Comparison of ENCODE assay signal across 31 mouse cellular contexts in the genomic region with DNA sequence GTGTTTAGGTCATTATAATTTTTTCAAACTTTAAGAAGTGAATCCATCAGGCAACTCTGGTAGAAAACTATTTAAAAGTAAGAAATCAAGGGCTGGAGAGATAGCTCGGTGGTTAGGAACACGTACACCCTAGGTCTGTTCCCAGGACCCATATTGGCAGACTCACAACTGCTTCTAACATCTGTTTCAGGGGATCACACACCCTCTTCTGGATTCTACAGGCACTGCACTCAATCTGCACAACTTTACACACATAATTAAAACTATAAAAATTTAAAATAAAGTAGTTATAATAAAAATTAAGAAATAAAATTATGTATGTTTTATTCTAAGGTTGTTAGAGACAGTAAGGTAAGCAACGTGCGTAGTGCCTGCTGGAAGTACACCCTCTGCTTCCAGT. TPM values are rescaled to one million over a fixed set of nuclear protein-coding genes. Genes with fewer than 3 reads are reported as not detected.
A peak's percentile ranks its signal among the peaks of the same experiment; 100 is the strongest.
DNase-seq lines count a peak whose midpoint lies in the region; ATAC-seq and TF ChIP-seq lines count a peak whose summit lies in the region.
"Had no signal": no experiment of that assay in that cellular context is flagged by ENCODE, and none has a peak within 500 bp of the region (broad histone marks: within the 10 kb centered on the region; RNA-seq: fewer than 3 reads in every experiment).

No protein-coding gene starts in this region.

- no peaks in the 10 kb centered on the region for H3K27me3 ChIP-seq in midbrain, postnatal 0 days (ENCODE audit: insufficient read depth, low read length)
- no peaks in the 10 kb centered on the region for H3K27me3 ChIP-seq in midbrain, embryonic 14.5 days (ENCODE audit: control insufficient read depth, insufficient read depth, low read length)
- no peaks in the 10 kb centered on the region for H3K27me3 ChIP-seq in stomach, postnatal 0 days (ENCODE audit: control insufficient read depth, insufficient read depth, low read length)
- no peaks in the 10 kb centered on the region for H3K27me3 ChIP-seq in forebrain, embryonic 11.5 days (ENCODE audit: control insufficient read depth, insufficient read depth, low read length)
- H3K27me3 ChIP-seq: heart, embryonic 15.5 days; limb, embryonic 12.5 days; liver, embryonic 12.5 days; midbrain, embryonic 12.5 days had no signal

- no peak overlapping the region for H3K4me3 ChIP-seq in gastrocnemius, adult 2 months
- H3K4me3 ChIP-seq in midbrain, postnatal 0 days (ENCODE audit: low read depth, low read length), result no peak overlapping the region
- no peak overlapping the region for H3K4me3 ChIP-seq in midbrain, embryonic 14.5 days (replicated peaks; ENCODE audit: low read depth, low read length)
- H3K4me3 ChIP-seq in stomach, postnatal 0 days (ENCODE audit: low read depth, low read length), result no peak overlapping the region
- H3K4me3 ChIP-seq in forebrain, embryonic 11.5 days (ENCODE audit: low read depth, low read length), result no peak overlapping the region
- H3K4me3 ChIP-seq: forebrain, embryonic 10.5 days; heart, embryonic 15.5 days; limb, embryonic 12.5 days; liver, embryonic 12.5 days; midbrain, embryonic 12.5 days; myocyte had no signal

- TF ChIP-seq POLR2A in brain, embryonic 14.5 days (IDR thresholded peaks at IDR 0.05; ENCODE audit: borderline replicate concordance, extremely low read depth, insufficient read depth, insufficient read length, poor library complexity, severe bottlenecking), result no peak

- no peak overlapping the region for H3K4me2 ChIP-seq in midbrain, postnatal 0 days (ENCODE audit: low read depth, low read length, poor library complexity, severe bottlenecking)
- H3K4me2 ChIP-seq in midbrain, embryonic 14.5 days (ENCODE audit: low read length), result no peak overlapping the region
- no peak overlapping the region for H3K4me2 ChIP-seq in stomach, postnatal 0 days (replicated peaks; ENCODE audit: low read depth)
- no peak overlapping the region for H3K4me2 ChIP-seq in forebrain, embryonic 11.5 days (ENCODE audit: low read depth, low read length, severe bottlenecking)
- H3K4me2 ChIP-seq: heart, embryonic 15.5 days; limb, embryonic 12.5 days; liver, embryonic 12.5 days; midbrain, embryonic 12.5 days had no signal

- TF ChIP-seq CTCF in gastrocnemius, adult 2 months (IDR thresholded peaks at IDR 0.05), result peak; percentile 44
- peak; percentile 28; the same call in 1 of the 2 replicates for TF ChIP-seq CTCF in midbrain, postnatal 0 days (IDR thresholded peaks at IDR 0.05)
- TF ChIP-seq CTCF in brain, embryonic 14.5 days (IDR thresholded peaks at IDR 0.05; ENCODE audit: borderline replicate concordance, extremely low read depth, insufficient read depth, insufficient read length), result 0 out of 2 replicates have a peak, but pooled peaks have one; percentile 5
- TF ChIP-seq CTCF in stomach, postnatal 0 days (IDR thresholded peaks at IDR 0.05; ENCODE audit: low read depth), result peak; percentile 47

- H3K4me1 ChIP-seq in midbrain, postnatal 0 days (ENCODE audit: insufficient read depth, low read length), result no peaks in the 10 kb centered on the region
- no peaks in the 10 kb centered on the region for H3K4me1 ChIP-seq in midbrain, embryonic 14.5 days (ENCODE audit: control insufficient read depth, insufficient read depth, low read length)
- no peaks in the 10 kb centered on the region for H3K4me1 ChIP-seq in stomach, postnatal 0 days (replicated peaks; ENCODE audit: control insufficient read depth, insufficient read depth)
- no peaks in the 10 kb centered on the region for H3K4me1 ChIP-seq in forebrain, embryonic 11.5 days (replicated peaks; ENCODE audit: control insufficient read depth, insufficient read depth, low read length)
- H3K4me1 ChIP-seq: forebrain, embryonic 10.5 days; heart, embryonic 15.5 days; limb, embryonic 12.5 days; midbrain, embryonic 12.5 days had no signal

- no peak for ATAC-seq in midbrain, postnatal 0 days (ENCODE audit: low FRiP score)
- no peak for ATAC-seq in midbrain, embryonic 14.5 days (ENCODE audit: low FRiP score, low TSS enrichment)
- no peak for ATAC-seq in stomach, postnatal 0 days (ENCODE audit: low FRiP score, low TSS enrichment)
- ATAC-seq in forebrain, embryonic 11.5 days (replicated peaks; ENCODE audit: low FRiP score), result no peak
- ATAC-seq: hindbrain, embryonic 16.5 days had no signal

- no peak overlapping the region for H3K27ac ChIP-seq in gastrocnemius, adult 2 months
- H3K27ac ChIP-seq in midbrain, postnatal 0 days (ENCODE audit: low read depth, low read length), result no peak overlapping the region
- no peak overlapping the region for H3K27ac ChIP-seq in midbrain, embryonic 14.5 days (replicated peaks; ENCODE audit: low read depth, low read length)
- H3K27ac ChIP-seq in stomach, postnatal 0 days (replicated peaks), result no peak overlapping the region
- H3K27ac ChIP-seq in forebrain, embryonic 11.5 days (ENCODE audit: low read depth, low read length), result no peak overlapping the region
- H3K27ac ChIP-seq: forebrain, embryonic 10.5 days; heart, embryonic 15.5 days; limb, embryonic 12.5 days; liver, embryonic 12.5 days; midbrain, embryonic 12.5 days had no signal

- no peak overlapping the region for H3K9ac ChIP-seq in midbrain, postnatal 0 days (replicated peaks; ENCODE audit: low read length, poor library complexity, severe bottlenecking)
- H3K9ac ChIP-seq in midbrain, embryonic 14.5 days (replicated peaks; ENCODE audit: low read length), result no peak overlapping the region
- H3K9ac ChIP-seq in stomach, postnatal 0 days (ENCODE audit: low read length), result no peak overlapping the region
- H3K9ac ChIP-seq in forebrain, embryonic 11.5 days (ENCODE audit: low read length), result no peak overlapping the region
- H3K9ac ChIP-seq: heart, embryonic 15.5 days; limb, embryonic 12.5 days; liver, embryonic 12.5 days; midbrain, embryonic 12.5 days had no signal

- TF ChIP-seq EP300 in stomach, postnatal 0 days (optimal IDR thresholded peaks at IDR 0.05), result no peak

- H3K36me3 ChIP-seq in midbrain, postnatal 0 days (ENCODE audit: insufficient read depth, low read length), result 0 out of 2 replicates have a peak, but pooled peaks cover 4% of the 10 kb centered on the region
- H3K36me3 ChIP-seq in midbrain, embryonic 14.5 days (ENCODE audit: control insufficient read depth, insufficient read depth, low read length), result peaks cover 11% of the 10 kb centered on the region
- no peaks in the 10 kb centered on the region for H3K36me3 ChIP-seq in stomach, postnatal 0 days (ENCODE audit: control insufficient read depth, insufficient read depth, low read length)
- peaks cover 2% of the 10 kb centered on the region; the same call in 1 of the 2 replicates for H3K36me3 ChIP-seq in forebrain, embryonic 11.5 days (ENCODE audit: control insufficient read depth, insufficient read depth, low read length)

- 83% methylated on average over 4 of the region's 4 CpGs for WGBS in midbrain, postnatal 0 days
- 81% methylated on average over 4 of the region's 4 CpGs for WGBS in midbrain, embryonic 14.5 days
- WGBS in stomach, postnatal 0 days, result 73% methylated on average over 4 of the region's 4 CpGs
- 84% methylated on average over 4 of the region's 4 CpGs for WGBS in forebrain, embryonic 11.5 days

- intact Hi-C loops in gastrocnemius, adult 2 months (cut with DNase I), result no loop called here

- no peak for DNase-seq in gastrocnemius, adult 2 months
- no peak for DNase-seq in gastrocnemius, postnatal 10 days
- DNase-seq in midbrain, postnatal 0 days (ENCODE audit: low spot score), result no peak
- no peak for DNase-seq in midbrain, embryonic 14.5 days
- DNase-seq in brain, embryonic 14.5 days (ENCODE audit: low read depth), result no peak
- no peak for DNase-seq in stomach, postnatal 0 days (ENCODE audit: low spot score)
- no peak for DNase-seq in forebrain, embryonic 11.5 days (ENCODE audit: low spot score)
- DNase-seq in cerebellum, postnatal 14 days, result no peak
- DNase-seq: adrenal gland, adult 8-10 months; cerebellum, adult 11 months; cerebellum, postnatal 25 days; heart, adult 11 months; kidney, postnatal 25 days; layer of hippocampus, adult 9-11 months; lung, adult 2 months; lung, postnatal 4 days had no signal

- no peaks in the 10 kb centered on the region for H3K9me3 ChIP-seq in midbrain, postnatal 0 days (ENCODE audit: low read length)
- H3K9me3 ChIP-seq in midbrain, embryonic 14.5 days (ENCODE audit: control insufficient read depth, low read length), result no peaks in the 10 kb centered on the region
- H3K9me3 ChIP-seq in stomach, postnatal 0 days (ENCODE audit: control insufficient read depth, low read length), result no peaks in the 10 kb centered on the region
- no peaks in the 10 kb centered on the region for H3K9me3 ChIP-seq in forebrain, embryonic 11.5 days (ENCODE audit: control insufficient read depth, low read length)
- H3K9me3 ChIP-seq: forebrain, embryonic 10.5 days; heart, embryonic 15.5 days; limb, embryonic 12.5 days; liver, embryonic 12.5 days; midbrain, embryonic 12.5 days had no signal

RNA-seq across cellular contexts. Expression of gene Cldnd1, which starts 10.5 kb away (rescaled TPM):
- total RNA-seq in gastrocnemius, adult 2 months (2021), result 10 to 100 TPM; 64.8 to 82.8 TPM
- total RNA-seq in gastrocnemius, postnatal 10 days (2021), result 10 to 100 TPM; 54.6 to 68.2 TPM
- total RNA-seq in midbrain, postnatal 0 days (2014; rRNA removed), result 74.2 and 96.9 TPM in 2 replicates
- 156 and 174 TPM in 2 replicates for polyA plus RNA-seq in midbrain, postnatal 0 days (2015; fragmentation: Nextera tagmentation; extraction: Ambion mirVana)
- 134 and 151 TPM in 2 replicates for polyA plus RNA-seq in midbrain, embryonic 14.5 days (2014; fragmentation: Nextera tagmentation; extraction: Ambion mirVana)
- polyA plus RNA-seq in brain, embryonic 14.5 days (2012; rRNA removed), result 102 and 108 TPM in 2 replicates
- 91.1 and 92.7 TPM in 2 replicates for polyA plus RNA-seq in stomach, postnatal 0 days (2015; fragmentation: Nextera tagmentation; extraction: Ambion mirVana)
- polyA plus RNA-seq in forebrain, embryonic 11.5 days (2014; fragmentation: Nextera tagmentation; extraction: Ambion mirVana), result 115 and 116 TPM in 2 replicates

RNA-seq across cellular contexts. Expression of gene Gpr15, which starts 19.3 kb away (rescaled TPM):
- not detected for total RNA-seq in gastrocnemius, adult 2 months (2021)
- not detected for total RNA-seq in gastrocnemius, postnatal 10 days (2021)
- total RNA-seq in midbrain, postnatal 0 days (2014; rRNA removed), result 0.11 and 2.1 TPM in 2 replicates
- polyA plus RNA-seq in midbrain, postnatal 0 days (2015; fragmentation: Nextera tagmentation; extraction: Ambion mirVana), result not detected in 2 replicates
- 0.13 TPM in 1 of 2 replicates, not detected in the other for polyA plus RNA-seq in midbrain, embryonic 14.5 days (2014; fragmentation: Nextera tagmentation; extraction: Ambion mirVana)
- polyA plus RNA-seq in brain, embryonic 14.5 days (2012; rRNA removed), result 0.05 and 0.25 TPM in 2 replicates
- polyA plus RNA-seq in stomach, postnatal 0 days (2015; fragmentation: Nextera tagmentation; extraction: Ambion mirVana), result not detected in 2 replicates
- not detected in 2 replicates for polyA plus RNA-seq in forebrain, embryonic 11.5 days (2014; fragmentation: Nextera tagmentation; extraction: Ambion mirVana)
- total RNA-seq: adrenal gland, adult 8-10 months; ES-E14; gastrocnemius, adult 8-10 months; hematopoietic stem cell, adult 5-6 weeks; left cerebral cortex, adult 8-10 months had no signal
- polyA plus RNA-seq: forebrain, embryonic 10.5 days; heart, embryonic 15.5 days; hindbrain, embryonic 16.5 days; limb, embryonic 12.5 days; liver, embryonic 12.5 days; myocyte; neural tube, embryonic 14.5 days; stomach, embryonic 14.5 days had no signal

RNA-seq across cellular contexts. Expression of gene Olfr172, which starts 24.8 kb away (rescaled TPM):
- total RNA-seq in gastrocnemius, adult 2 months (2021), result not detected
- not detected for total RNA-seq in gastrocnemius, postnatal 10 days (2021)
- not detected in 2 replicates for total RNA-seq in midbrain, postnatal 0 days (2014; rRNA removed)
- polyA plus RNA-seq in midbrain, postnatal 0 days (2015; fragmentation: Nextera tagmentation; extraction: Ambion mirVana), result not detected in 2 replicates
- not detected in 2 replicates for polyA plus RNA-seq in midbrain, embryonic 14.5 days (2014; fragmentation: Nextera tagmentation; extraction: Ambion mirVana)
- not detected in 2 replicates for polyA plus RNA-seq in brain, embryonic 14.5 days (2012; rRNA removed)
- polyA plus RNA-seq in stomach, postnatal 0 days (2015; fragmentation: Nextera tagmentation; extraction: Ambion mirVana), result not detected in 2 replicates
- not detected in 2 replicates for polyA plus RNA-seq in forebrain, embryonic 11.5 days (2014; fragmentation: Nextera tagmentation; extraction: Ambion mirVana)
- total RNA-seq: adrenal gland, adult 8-10 months; ES-E14; gastrocnemius, adult 8-10 months; hematopoietic stem cell, adult 5-6 weeks; left cerebral cortex, adult 8-10 months had no signal
- polyA plus RNA-seq: forebrain, embryonic 10.5 days; heart, embryonic 15.5 days; hindbrain, embryonic 16.5 days; kidney, adult 2 months; limb, embryonic 12.5 days; liver, embryonic 12.5 days; lung, adult 2 months; midbrain, embryonic 12.5 days; myocyte; neural tube, embryonic 14.5 days; stomach, embryonic 14.5 days; thymus, postnatal 0 days had no signal
